Mouse (Mus musculus) left cerebral cortex, adult 18-20 months (tissue): ENCODE data around the gene Fndc9. TPM values are rescaled to one million over a fixed set of nuclear protein-coding genes. Genes with fewer than 3 reads are reported as not detected.

Experiments used
- DNase-seq, 2 experiments: peaks; one replicate each; pipeline ENCODE4 v3.0.0; 2021 to 2022; ENCODE audit warnings: low spot score in 2 of 2, mixed read lengths in 1 of 2
- total RNA-seq, 2 experiments: library from RNA; stranded (reverse); gene quantifications; 2 replicates each; pipeline ENCODE4 v1.2.3; 2021

Fndc9 gene
- total RNA-seq, 2 experiments from 2014 or later = 3.0 to 3.9 TPM

- DNase-seq = no peak
Measured at GRCm38 (mm10) chr11:46232803-46233202, 2.5 kb upstream of the Fndc9 start.

- DNase-seq = no peak
Measured at GRCm38 (mm10) chr11:46233966-46234365, 1.4 kb upstream of the Fndc9 start.

DNA sequence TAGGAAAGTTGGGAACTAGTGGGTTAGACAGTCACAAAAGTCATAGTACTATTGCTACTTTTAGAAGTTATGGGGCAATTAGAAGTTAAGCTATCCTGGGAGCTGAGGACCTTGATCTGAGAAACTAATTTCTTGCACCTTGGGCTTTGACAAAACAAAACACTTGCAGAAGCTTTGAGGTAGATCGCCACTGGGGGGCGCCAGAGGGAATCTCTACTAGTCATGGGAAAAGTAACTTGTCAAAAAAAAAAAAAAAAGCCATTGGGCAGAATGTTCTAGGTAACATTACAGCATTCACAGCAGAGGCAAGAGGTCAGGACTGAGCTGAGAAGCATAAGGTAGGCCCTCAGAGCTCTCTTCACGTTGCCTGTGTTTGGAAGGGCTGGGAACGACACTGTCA is 1.6 kb downstream of the Fndc9 start:
- DNase-seq = peak; percentile 84 to 89

GRCm38 (mm10) chr11:46241150-46241673 is 5.9 kb downstream of the Fndc9 start:
- DNase-seq = no peak

GRCm38 (mm10) chr11:46241985-46242384 is 6.7 kb downstream of the Fndc9 start:
- DNase-seq = no peak

DNA sequence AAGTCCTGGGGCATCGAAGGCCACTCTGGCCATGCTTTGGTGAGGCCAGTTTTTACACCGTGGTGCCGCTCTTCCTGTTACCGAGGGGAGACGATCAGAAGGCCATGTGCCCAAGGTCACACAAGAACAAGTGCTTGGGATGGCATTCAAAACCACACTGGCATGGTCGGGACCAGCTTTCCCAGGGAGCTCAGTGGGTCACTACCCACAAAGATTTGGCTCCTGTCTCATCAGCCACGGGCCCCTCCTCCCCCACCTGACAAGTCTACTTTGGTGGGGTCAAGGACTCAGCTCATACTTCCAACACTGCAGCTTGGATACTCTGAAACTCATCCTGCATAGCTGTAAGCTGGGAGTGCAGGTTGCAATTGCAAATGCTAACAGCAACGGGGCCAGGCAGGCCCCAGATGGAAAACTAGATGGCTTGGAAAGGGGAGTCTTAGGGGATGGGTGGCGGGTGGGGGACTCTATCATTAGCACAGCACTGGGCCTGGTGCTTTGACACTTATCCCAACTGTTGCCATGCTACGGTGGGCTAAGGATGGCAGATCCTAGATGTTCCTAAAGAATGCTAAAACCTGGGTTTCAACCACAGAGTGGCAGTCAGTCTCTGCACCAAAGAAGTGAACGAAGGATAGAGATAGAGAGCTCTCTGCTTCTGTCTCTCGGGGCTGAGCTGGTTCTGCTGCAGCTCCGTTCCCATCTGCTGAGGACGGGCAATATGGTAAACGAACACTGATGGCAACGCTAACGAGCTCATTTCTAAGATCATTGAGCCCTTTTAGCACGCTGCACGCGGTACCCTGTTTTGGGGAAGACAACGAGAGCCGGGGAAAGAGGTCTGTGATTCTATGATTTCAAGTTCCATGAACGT is 9.6 kb downstream of the Fndc9 start:
- DNase-seq = no peak

- peak; percentile 55 to 66 for DNase-seq
Measured at GRCm38 (mm10) chr11:46245926-46246325, 10.6 kb downstream of the Fndc9 start.

GRCm38 (mm10) chr11:46246393-46246792 is 11.1 kb downstream of the Fndc9 start:
- DNase-seq = no peak

DNA sequence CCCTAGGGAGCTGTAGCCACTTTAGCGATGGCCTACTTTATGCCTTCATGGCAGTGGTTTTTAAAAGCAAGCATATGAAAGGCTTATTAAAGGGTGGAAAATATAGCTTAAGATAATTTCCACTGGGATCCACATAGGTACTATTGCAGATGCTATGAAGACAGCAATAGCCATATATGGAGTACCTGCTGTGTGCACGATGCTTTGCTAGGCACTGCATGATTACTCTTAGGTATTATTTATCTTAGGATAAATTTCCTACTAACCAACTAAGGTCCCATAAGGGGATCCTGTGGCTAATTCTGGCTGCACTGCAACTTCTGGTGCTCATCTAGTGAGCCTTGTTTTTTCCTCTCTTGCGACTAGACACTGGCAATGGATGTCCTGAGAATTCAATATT is 13.0 kb downstream of the Fndc9 start:
- no peak for DNase-seq

GRCm38 (mm10) chr11:46251994-46252393 is 16.7 kb downstream of the Fndc9 start:
- peak; percentile 70 to 85 for DNase-seq

GRCm38 (mm10) chr11:46255291-46255690 is 20.0 kb downstream of the Fndc9 start:
- no peak for DNase-seq

- peak; percentile 54 to 64 for DNase-seq
Measured at GRCm38 (mm10) chr11:46258207-46258606, 22.9 kb downstream of the Fndc9 start.

DNA sequence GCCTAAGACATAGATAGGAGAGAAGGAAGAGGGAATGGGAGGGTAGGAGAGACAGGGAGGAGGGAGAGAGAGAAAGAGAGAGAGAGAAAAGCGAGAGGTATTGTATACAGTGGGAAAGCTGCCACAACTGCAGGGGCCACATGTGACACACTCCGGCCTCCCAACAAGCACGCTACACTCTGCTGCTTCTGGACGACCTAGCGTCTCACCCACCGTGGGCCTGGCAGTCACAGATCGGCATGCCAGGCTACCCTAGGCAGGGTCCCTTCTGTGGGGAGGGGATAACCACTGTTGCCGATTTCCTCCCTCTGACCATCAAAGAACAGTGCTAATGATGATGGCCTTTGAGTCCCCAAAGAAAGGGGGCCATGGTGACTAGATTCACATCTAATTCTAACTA is 23.4 kb downstream of the Fndc9 start:
- no peak for DNase-seq

- DNase-seq = no peak
Measured at GRCm38 (mm10) chr11:46262854-46263253, 27.5 kb downstream of the Fndc9 start.

DNA sequence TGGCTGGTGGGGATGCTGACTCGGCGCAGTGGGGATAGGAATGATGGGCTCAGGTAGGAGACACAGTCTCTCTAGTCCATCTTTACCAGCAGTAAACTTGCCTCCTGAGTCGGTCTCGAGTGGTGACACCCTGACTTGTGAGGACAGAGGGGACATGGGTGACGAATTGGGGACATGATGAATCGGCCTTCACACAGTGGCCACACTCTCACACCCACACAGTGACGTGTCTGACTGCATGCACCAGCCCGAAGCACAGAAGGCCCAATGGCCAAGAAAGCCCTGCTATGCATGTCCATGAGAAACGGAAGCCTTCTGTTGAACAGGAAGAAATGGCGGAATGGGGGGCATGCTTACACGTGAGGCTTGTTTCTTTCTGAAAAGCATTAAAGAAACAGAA is 28.0 kb downstream of the Fndc9 start:
- no peak for DNase-seq

GRCm38 (mm10) chr11:46264584-46264983 is 29.3 kb downstream of the Fndc9 start:
- no peak for DNase-seq

- DNase-seq = no peak
Measured at GRCm38 (mm10) chr11:46265031-46265786, 29.9 kb downstream of the Fndc9 start.

- DNase-seq = peak; percentile 71 to 75
Measured at GRCm38 (mm10) chr11:46268991-46269390, 33.7 kb downstream of the Fndc9 start.

GRCm38 (mm10) chr11:46269391-46269790 is 34.1 kb downstream of the Fndc9 start:
- DNase-seq = no peak

DNA sequence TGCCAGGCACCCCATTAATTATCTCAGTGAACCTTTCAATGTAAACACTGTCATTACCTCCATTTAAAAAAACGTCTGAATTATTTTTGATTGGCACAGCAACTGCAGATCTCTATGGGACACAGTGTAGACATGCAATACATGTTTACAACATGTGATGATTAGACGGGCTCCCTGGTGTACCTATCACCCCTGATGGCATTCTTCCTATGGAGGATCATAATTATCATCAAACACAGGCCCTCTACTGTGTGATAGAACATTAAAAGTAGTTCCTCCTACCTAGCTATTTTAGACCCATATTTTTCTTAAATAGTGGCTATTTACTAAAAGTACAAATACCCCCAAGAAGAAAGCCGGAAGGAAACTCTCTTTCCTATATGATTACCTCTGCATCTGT is 34.6 kb downstream of the Fndc9 start:
- DNase-seq = no peak

DNA sequence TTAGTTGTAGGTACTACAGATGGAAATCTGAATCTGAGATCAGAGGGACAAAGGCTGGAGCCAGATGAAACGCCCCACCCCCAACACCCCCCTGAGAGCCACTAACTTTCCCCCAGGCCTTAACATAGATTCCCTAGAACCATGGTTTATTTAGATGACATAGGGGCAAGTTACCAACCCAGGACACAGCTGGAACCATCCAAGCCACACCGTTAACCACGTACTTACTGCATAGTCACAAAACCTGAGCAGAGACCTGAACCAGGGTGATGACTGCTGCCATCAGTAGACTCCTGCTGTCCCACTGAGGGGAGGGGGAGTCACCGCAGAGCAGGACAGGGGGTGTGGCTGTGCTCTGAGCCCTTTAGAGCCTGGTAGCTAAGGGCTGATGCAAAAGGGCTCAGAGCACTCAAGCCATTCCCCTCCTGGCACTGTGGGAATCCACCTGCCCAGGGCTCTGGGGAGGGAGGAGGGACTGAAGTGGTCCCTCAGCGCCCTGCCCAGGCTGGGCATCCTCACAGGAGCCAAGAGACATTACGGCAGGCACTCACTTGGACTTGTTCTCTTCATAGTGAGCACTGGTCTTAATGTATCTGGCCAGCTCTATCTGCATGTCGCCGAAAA is 36.8 kb downstream of the Fndc9 start:
- DNase-seq = no peak

- DNase-seq = no peak
Measured at GRCm38 (mm10) chr11:46273969-46274368, 38.6 kb downstream of the Fndc9 start.
